Mouse (Mus musculus) forebrain, embryonic 14.5 days (tissue): ENCODE measurements around the gene Eef1akmt2. TPM values are rescaled to one million over a fixed set of nuclear protein-coding genes. Genes with fewer than 3 reads are reported as not detected.

Experiments used
- ATAC-seq: fragments of 200-750 bp; cut with Nextera tagmentation; 2 replicates; pipeline ENCODE4 v1.8.0; 2017; ENCODE audit warnings: mild to moderate bottlenecking, moderate library complexity
- DNase-seq: peaks from one replicate; pipeline ENCODE4 v3.0.0-alpha.2; 2015; ENCODE audit warnings: low spot score
- H3K27ac ChIP-seq: fragments of 300-500 bp; sonication (generic); 2 replicates; pipeline ENCODE4 v1.5.1; 2014; ENCODE audit warnings: low read depth, mild to moderate bottlenecking, control low read depth, low read length, moderate library complexity
- H3K27me3 ChIP-seq: fragments of 300-500 bp; sonication (generic); replicated peaks from 2 replicates; pipeline ENCODE4 v1.6.1; 2014; ENCODE audit warnings: low read length, control low read depth, mixed read lengths; ENCODE audit not compliant: control insufficient read depth, insufficient read depth
- H3K36me3 ChIP-seq: fragments of 300-500 bp; sonication (generic); 2 replicates; pipeline ENCODE4 v1.6.1; 2014; ENCODE audit warnings: low read length, control low read depth; ENCODE audit not compliant: control insufficient read depth, insufficient read depth
- H3K4me1 ChIP-seq: fragments of 300-500 bp; sonication (generic); 2 replicates; pipeline ENCODE4 v1.6.1; 2014; ENCODE audit warnings: antibody characterized with exemption, low read length, control low read depth; ENCODE audit not compliant: control insufficient read depth, insufficient read depth
- H3K4me2 ChIP-seq: fragments of 300-500 bp; sonication (generic); 2 replicates; pipeline ENCODE4 v1.6.1; 2014; ENCODE audit warnings: mild to moderate bottlenecking, control low read depth, low read length
- H3K4me3 ChIP-seq: fragments of 300-500 bp; sonication (generic); 2 replicates; pipeline ENCODE4 v1.5.1; 2014; ENCODE audit warnings: low read depth, low read length, control low read depth
- H3K9ac ChIP-seq: fragments of 300-500 bp; sonication (generic); 2 replicates; pipeline ENCODE4 v1.6.1; 2014; ENCODE audit warnings: mild to moderate bottlenecking, low read length, control low read depth, moderate library complexity
- H3K9me3 ChIP-seq: fragments of 300-500 bp; sonication (generic); replicated peaks from 2 replicates; pipeline ENCODE4 v1.6.1; 2016; ENCODE audit warnings: low read length, control low read depth, mixed read lengths; ENCODE audit not compliant: control insufficient read depth
- WGBS: fragments of 180-500 bp; shearing (Covaris S2); extraction: QIAGEN DNeasy Blood & Tissue Kit; methylation state at CpG from one replicate; pipeline ENCODE4 v1.1.7; 2014; 5-methylcytosine and 5-hydroxymethylcytosine counted together
- polyA plus RNA-seq: library from polyadenylated mRNA; unstranded; fragments of >200 nt; fragmentation: Nextera tagmentation; extraction: Ambion mirVana; gene quantifications from 2 replicates; pipeline ENCODE4 v1.2.1, GENCODE M21; 2014

Eef1akmt2 gene
- polyA plus RNA-seq, 1 experiment from 2014 or later, result 99.8 TPM

DNA sequence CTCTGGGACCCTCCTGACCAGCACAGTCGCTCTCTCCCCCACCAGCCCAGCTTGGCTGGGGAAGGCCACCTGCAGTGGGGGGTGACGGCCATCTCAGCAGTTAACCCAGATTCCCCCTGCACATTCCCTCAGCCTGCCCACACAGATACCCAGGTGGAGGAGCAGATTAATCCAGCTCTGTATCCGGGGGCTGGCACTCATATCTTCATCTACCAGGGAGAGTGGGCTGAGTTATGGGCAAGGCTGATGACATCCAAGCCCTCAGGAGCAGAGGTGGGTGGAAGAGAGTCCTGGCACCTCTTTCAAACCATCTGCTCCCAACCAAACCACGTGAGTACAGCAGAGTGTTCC, 39.8 kb upstream of the Eef1akmt2 start:
- DNase-seq, result no peak
- H3K9me3 ChIP-seq, result no peaks in the 10 kb centered on the region
- no peak overlapping the region for H3K27ac ChIP-seq
- no peak for ATAC-seq
- H3K9ac ChIP-seq, result no peak overlapping the region
- no peak overlapping the region for H3K4me2 ChIP-seq
- H3K27me3 ChIP-seq, result no peaks in the 10 kb centered on the region
- no peak overlapping the region for H3K4me3 ChIP-seq
- 57% methylated on average over 4 of the region's 4 CpGs for WGBS
- H3K4me1 ChIP-seq, result no peaks in the 10 kb centered on the region
- no peaks in the 10 kb centered on the region for H3K36me3 ChIP-seq

DNA sequence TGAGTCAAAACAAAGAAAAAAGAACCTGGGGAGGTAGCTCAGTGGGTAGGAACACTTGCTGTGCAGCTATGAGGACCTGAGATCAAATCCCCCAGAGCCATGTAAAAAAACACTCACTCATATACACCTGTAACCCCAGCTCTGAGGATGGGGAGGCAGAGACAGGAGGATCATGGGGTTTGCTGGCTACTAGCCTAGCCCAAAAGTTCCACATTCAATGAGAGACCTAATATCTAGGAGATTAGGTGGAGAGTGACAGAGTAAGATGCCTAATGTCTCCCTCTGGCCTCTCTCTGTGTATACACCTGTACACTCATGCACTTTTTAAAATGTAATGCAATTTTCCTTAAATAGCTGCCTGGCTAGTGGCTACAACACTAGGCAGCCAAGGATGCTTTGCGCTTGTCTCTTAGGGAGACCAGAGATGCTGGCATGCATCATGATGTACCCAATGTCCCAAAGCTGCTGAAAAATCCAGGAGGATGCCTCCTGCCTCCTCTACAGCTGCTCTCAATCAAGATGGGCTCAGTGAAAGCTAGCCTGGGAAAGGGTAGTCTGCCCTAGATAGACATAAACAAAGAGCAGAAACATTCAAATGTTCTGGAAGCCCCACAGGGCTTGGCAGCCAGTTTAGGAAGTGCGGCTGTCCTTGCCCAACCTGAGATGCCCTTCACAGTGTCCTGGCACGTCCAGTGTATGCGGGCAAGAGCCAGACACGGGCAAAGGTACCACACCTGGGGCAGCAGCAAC, 39.3 kb upstream of the Eef1akmt2 start:
- no peak overlapping the region for H3K4me3 ChIP-seq
- 86% methylated on average over 5 of the region's 5 CpGs for WGBS
- H3K36me3 ChIP-seq, result no peaks in the 10 kb centered on the region
- no peak overlapping the region for H3K4me2 ChIP-seq
- no peaks in the 10 kb centered on the region for H3K4me1 ChIP-seq
- H3K9ac ChIP-seq, result no peak overlapping the region
- ATAC-seq (no peak), DNase-seq (no peak)
- no peaks in the 10 kb centered on the region for H3K27me3 ChIP-seq
- no peak overlapping the region for H3K27ac ChIP-seq
- no peaks in the 10 kb centered on the region for H3K9me3 ChIP-seq

DNA sequence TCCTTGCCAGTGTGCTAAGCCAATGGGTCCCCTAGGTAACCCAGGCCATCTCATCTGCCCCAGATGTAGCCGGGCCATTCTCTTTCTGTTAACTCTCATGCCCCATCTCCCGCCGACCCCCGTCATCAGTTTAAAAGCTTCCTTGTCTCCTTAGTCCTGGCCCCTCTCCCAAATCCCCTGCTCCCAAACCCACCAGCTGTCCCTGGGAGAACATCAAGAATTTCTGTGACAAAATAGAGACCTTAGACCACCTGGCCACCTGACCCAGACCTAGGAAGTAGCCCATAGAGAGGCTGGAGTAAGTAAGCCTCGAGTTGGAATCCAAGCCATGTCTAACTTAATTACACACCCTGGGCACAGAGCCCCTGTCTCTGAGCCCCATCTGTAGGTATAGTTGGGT, 37.7 kb upstream of the Eef1akmt2 start:
- H3K4me3 ChIP-seq, result no peak overlapping the region
- DNase-seq (no peak), ATAC-seq (no peak)
- no peaks in the 10 kb centered on the region for H3K27me3 ChIP-seq
- H3K27ac ChIP-seq, result no peak overlapping the region
- no peaks in the 10 kb centered on the region for H3K9me3 ChIP-seq
- 93% methylated on average over 5 of the region's 5 CpGs for WGBS
- H3K4me1 ChIP-seq, result no peaks in the 10 kb centered on the region
- H3K4me2 ChIP-seq, result no peak overlapping the region
- no peak overlapping the region for H3K9ac ChIP-seq
- peaks cover 3% of the 10 kb centered on the region for H3K36me3 ChIP-seq

DNA sequence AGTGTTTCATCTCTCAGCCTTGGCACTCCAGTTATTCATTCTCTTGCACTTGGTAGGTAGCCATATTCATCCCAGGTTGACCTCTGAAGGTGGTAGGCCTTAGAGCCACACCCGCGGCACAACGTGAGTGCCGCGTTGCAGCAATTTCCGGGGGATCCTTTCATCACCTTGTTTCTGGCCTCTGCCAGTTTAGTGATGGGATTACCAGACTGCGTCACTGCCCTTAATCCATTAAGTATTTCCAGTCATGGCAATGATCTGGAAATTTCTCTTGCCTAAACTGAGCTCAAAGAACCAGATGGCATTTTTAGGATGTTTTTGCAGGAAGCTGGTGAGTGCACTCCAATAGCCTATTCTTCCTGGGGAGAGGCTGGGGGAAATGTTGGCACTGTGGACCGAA, 37.2 kb upstream of the Eef1akmt2 start:
- no peaks in the 10 kb centered on the region for H3K9me3 ChIP-seq
- H3K27ac ChIP-seq, result no peak overlapping the region
- H3K4me2 ChIP-seq, result no peak overlapping the region
- WGBS, result 94% methylated on average over 8 of the region's 8 CpGs
- H3K36me3 ChIP-seq, result peaks cover 7% of the 10 kb centered on the region
- no peak for ATAC-seq
- no peak for DNase-seq
- H3K4me3 ChIP-seq, result no peak overlapping the region
- H3K27me3 ChIP-seq, result no peaks in the 10 kb centered on the region
- H3K4me1 ChIP-seq, result no peaks in the 10 kb centered on the region
- no peak overlapping the region for H3K9ac ChIP-seq

DNA sequence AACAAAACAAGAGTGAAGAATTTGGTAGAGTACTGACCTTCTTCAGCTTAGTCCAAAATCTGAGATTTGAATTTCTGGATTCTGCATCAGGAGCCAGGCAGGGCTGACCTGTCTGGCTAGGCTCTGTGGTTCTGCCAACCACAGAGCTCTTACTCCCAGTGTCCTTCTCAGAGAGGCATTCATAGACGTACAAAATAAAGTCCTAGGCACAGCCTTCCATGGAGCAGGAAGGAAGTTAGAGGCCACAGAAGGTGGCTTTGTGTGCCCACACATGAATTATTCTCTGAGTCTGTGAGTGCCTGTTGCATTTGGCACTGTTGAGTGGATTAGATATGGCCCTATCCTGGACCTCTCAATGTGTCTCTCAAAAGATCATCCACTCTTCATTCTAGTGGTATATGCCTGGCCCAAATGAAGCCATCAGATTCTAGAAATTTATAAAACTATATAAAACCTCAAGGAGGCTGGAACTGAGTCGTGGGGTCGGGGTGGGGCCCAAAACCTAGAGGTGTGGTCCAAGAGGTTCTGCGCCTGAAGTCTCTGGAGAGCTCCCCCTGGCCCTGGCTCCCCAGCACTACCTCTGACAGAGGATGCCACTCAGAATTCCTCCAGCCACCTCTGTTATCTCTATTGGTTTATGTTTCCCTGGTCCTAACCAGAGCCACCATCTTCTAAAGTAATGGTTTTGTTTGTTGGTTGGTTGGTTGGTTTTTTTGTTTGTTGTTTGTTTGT, 36.2 kb upstream of the Eef1akmt2 start:
- no peaks in the 10 kb centered on the region for H3K4me1 ChIP-seq
- DNase-seq (no peak), ATAC-seq (no peak)
- no peaks in the 10 kb centered on the region for H3K27me3 ChIP-seq
- H3K9me3 ChIP-seq, result no peaks in the 10 kb centered on the region
- H3K36me3 ChIP-seq, result peaks cover 17% of the 10 kb centered on the region
- no peak overlapping the region for H3K4me3 ChIP-seq
- H3K27ac ChIP-seq, result no peak overlapping the region
- H3K9ac ChIP-seq, result no peak overlapping the region
- no peak overlapping the region for H3K4me2 ChIP-seq
- WGBS, result 71% methylated on average over 4 of the region's 4 CpGs

DNA sequence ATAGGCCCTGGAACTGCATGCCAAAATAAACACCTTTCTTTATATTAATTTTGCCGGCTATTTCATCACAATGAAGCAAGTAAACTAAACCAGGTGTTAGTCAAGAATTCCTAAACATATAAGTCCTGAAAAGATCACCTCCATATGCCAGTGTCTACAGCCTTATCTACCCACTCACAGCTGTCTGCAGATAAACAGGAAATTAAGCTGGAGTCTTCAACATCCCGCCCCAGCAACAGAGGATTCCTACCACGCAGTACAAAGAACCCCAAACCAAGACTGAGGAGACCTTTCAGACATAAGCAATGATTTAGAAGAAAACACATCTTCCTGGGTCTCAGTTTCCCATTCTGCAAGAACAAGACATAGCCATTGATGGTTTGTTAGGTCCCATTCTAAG, 35.6 kb upstream of the Eef1akmt2 start:
- Histone ChIP-seq H3K27me3 (no peaks in the 10 kb centered on the region), H3K9me3 (no peaks in the 10 kb centered on the region), H3K4me3 (no peak overlapping the region), H3K27ac (no peak overlapping the region), H3K4me2 (no peak overlapping the region), H3K36me3 (peaks cover 23% of the 10 kb centered on the region), H3K4me1 (no peaks in the 10 kb centered on the region), H3K9ac (no peak overlapping the region)
- DNase-seq, result no peak
- ATAC-seq, result no peak
- 91% methylated on average over 3 of the region's 3 CpGs for WGBS

DNA sequence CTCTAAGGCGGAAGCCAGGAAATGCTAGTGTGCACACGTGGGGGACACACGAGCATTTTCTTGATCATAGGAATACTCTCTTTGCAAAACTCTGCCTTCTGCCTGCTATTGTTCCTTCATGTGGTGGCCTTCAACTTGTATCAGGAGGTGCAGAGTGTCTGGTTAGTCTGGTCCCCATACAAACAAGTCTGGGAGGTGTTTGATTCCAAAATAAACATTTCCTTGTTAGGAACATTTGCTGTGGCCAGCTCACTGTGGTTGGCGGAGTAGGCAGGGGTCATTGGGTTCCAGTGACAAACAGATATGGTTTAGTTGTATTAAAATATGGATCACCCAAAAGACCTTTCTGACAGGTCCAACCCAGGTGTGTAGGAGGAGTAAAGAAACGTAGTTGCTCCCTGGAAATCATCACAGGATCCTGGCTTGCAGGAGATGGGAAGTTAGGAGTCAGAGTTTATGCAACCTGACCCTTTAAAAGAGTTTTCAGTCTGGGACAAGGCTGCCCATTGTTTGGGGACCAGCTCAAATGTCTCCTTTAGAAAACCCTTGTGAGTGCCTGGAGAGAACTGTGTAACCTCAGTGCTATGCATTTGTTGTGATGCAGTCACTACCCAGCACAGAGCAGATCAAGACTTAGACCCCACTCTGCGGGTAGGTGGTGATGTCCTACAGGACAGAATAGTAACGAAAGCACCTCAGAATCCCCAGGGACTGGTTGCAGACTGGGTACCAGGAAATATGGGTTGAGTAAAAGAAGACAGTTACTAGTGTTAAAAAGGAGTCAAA, 34.7 kb upstream of the Eef1akmt2 start:
- ATAC-seq (no peak), DNase-seq (no peak)
- H3K9me3 ChIP-seq, result no peaks in the 10 kb centered on the region
- no peaks in the 10 kb centered on the region for H3K27me3 ChIP-seq
- H3K36me3 ChIP-seq, result peaks cover 30% of the 10 kb centered on the region
- H3K4me1 ChIP-seq, result no peaks in the 10 kb centered on the region
- no peak overlapping the region for H3K27ac ChIP-seq
- no peak overlapping the region for H3K4me3 ChIP-seq
- no peak overlapping the region for H3K9ac ChIP-seq
- WGBS, result 78% methylated on average over 7 of the region's 7 CpGs
- H3K4me2 ChIP-seq, result no peak overlapping the region

DNA sequence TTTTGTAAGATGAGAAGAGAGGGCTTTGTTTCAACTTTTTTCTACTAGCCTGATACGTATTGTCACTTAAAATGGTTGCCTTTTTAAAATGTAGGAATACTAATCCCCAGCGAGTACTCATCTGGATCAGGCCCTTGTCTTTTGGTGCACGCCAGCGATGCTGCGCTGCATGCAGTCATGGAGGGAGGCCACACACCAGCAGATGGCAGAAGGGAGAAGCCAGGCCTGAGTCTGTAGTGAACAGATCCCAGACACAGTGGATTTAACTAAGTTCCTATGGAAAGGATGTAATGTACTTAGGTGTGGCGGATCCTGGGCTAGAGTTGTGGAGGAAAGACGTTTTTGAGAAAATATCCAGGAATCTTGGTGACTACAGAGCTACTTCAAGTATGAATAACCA, 31.6 kb upstream of the Eef1akmt2 start:
- Histone ChIP-seq H3K4me1 (no peaks in the 10 kb centered on the region), H3K9me3 (no peaks in the 10 kb centered on the region), H3K9ac (no peak overlapping the region), H3K27ac (no peak overlapping the region), H3K36me3 (peaks cover 58% of the 10 kb centered on the region), H3K4me3 (no peak overlapping the region), H3K27me3 (no peaks in the 10 kb centered on the region), H3K4me2 (no peak overlapping the region)
- WGBS, result 94% methylated on average over 7 of the region's 7 CpGs
- ATAC-seq (no peak), DNase-seq (peak; percentile 12)

DNA sequence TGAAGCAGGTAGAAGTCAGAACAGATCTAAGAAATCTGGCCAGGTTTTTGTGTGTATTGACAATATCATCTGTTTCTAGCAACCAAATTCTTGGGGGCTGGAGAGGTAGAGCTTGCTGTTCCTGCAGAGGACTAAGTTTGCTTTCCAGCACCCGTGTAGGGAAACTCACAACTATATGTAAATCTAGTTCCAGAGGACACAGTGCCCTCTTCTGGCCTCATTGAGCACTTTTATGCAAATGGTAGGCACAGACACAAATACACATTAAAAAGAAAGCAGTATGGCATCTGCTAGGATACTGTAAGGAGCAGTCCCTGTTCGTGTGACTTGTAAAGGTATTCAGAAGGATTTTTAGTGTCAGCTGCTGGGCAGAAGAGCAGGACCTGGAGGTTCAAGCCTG, 29.9 kb upstream of the Eef1akmt2 start:
- peaks cover 73% of the 10 kb centered on the region for H3K36me3 ChIP-seq

More for the DNA sequence above, 29.9 kb upstream of the Eef1akmt2 start:
- Histone ChIP-seq H3K27me3 (no peaks in the 10 kb centered on the region), H3K9me3 (no peaks in the 10 kb centered on the region), H3K4me3 (no peak overlapping the region), H3K9ac (no peak overlapping the region), H3K27ac (no peak overlapping the region), H3K4me2 (no peak overlapping the region), H3K4me1 (no peaks in the 10 kb centered on the region)
- ATAC-seq (no peak), DNase-seq (peak; percentile 26)
- WGBS, result 70% methylated on average over 2 of the region's 2 CpGs
